Mouse (Mus musculus) olfactory bulb, adult 2 months (tissue): ENCODE measurements around the gene Elf2.

Experiments
- CTCF ChIP-seq: fragments of 200-500 bp; IDR thresholded peaks from 2 replicates; pipeline ENCODE4 v1.5.1; 2012; ENCODE audit warnings: low read depth, mild to moderate bottlenecking, low read length, moderate library complexity; ENCODE audit not compliant: insufficient read depth
- POLR2A ChIP-seq: fragments of 200-500 bp; IDR thresholded peaks from 2 replicates; pipeline ENCODE4 v1.6.1; 2012; ENCODE audit warnings: mild to moderate bottlenecking, low read depth, low read length, moderate library complexity; ENCODE audit not compliant: insufficient read depth

DNA sequence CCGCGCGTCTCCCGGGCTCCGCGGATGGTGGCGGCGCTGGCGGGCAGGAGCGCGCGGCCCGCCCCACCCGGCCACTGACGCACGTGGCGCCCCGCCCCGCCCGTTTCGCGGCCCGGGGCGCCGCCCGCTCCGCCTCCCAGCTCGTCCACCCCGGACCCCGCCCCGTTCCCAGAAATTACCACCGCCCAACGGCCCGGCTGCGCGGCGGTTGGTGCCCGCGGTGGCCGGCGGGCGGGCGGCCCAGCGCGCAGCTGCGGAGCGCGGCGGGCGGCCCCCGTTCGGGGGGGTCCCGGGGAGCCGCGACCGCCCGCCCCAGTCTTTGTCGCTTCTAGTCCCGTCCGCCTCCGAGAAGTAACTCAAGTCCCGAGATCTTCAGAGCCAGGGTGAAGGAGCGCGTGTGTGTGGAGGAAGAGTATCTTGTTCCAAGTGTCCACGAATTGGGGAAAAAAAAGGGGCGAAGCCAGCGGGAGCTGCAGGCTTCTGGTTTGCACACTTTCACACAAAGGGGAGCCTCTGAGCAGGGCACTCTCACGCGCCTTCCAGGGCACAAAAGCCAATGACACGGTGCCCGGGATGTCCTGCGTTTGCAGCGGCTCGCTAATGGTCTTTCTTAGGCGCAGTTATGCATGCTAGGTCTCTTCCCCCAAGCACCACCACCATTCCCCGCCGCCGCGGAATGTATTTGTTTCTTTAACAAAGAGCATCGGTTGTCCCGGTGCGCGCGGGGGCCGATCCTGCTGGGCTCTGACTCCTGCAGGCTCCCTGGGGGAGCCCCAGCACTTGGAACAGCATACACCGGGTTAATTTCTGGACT lies 1.0 kb upstream of the Elf2 start:
- TF ChIP-seq POLR2A: no peak
- no peak for TF ChIP-seq CTCF
